Mouse (Mus musculus): ENCODE measurements at regions not wholly inside any gene's neighbourhood (a gene's known extent, or its start where the extent isn't known, plus 50 kb on each side); places are given as distances from the start of the nearest gene placed in this dataset.

- TF ChIP-seq CTCF (IDR thresholded peaks at IDR 0.05; ENCODE audit: insufficient read depth, low read length) (no peak), POLR2A (IDR thresholded peaks at IDR 0.05; ENCODE audit: borderline replicate concordance, extremely low read depth, low read depth, low read length) (no peak)
These were observed 87.3 kb downstream of the Gm10260 start for GRCm38 (mm10) chr13:97673107-97673506.

All from lung, adult 2 months (tissue).